Comparison of ENCODE assay signal across 12 mouse cellular contexts in the genomic region with DNA sequence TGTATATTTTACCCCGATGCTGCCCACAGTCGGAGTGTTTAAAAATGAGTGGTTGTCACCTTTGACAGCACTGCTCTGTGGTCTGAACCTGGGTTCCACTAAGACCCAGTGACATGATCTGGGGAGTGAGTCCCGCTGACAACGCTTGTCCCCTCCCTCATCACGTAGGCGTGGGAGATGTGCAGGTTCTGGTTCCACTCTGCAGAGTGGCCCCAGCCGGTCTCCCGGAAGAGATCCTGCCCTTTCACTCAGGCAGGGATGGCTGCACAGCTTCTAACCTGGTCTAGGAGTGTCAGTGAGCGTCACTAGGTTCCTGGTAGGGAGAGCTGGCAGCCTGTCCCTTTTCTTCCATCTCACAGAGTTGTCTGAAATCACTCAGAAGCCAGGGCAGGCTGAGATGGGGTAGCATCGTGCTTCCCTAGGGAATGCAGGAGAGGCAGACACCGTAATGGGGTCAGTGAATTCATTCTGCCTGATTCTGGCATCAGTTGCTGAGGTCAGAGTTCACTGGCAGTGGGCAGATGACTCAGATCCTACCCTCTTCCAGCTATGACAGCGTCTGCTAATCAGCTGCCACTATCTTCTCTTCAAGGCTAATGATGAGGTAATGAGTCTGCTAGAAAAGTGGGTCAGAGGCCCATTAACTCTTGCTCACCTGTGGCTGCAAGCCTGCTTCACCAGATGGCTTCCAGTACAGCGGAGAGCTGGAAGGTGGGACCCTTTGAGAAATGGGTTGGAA. TPM values are rescaled to one million over a fixed set of nuclear protein-coding genes. Genes with fewer than 3 reads are reported as not detected.
DNase-seq lines count a peak whose midpoint lies in the region; ATAC-seq and TF ChIP-seq lines count a peak whose summit lies in the region.
"Had no signal": no experiment of that assay in that cellular context is flagged by ENCODE, and none has a peak within 500 bp of the region (broad histone marks: within the 10 kb centered on the region; RNA-seq: fewer than 3 reads in every experiment).

No protein-coding gene starts in this region.

- H3K4me1 ChIP-seq in midbrain, postnatal 0 days (ENCODE audit: insufficient read depth, low read length) = no peaks in the 10 kb centered on the region
- H3K4me1 ChIP-seq: neural tube, embryonic 12.5 days had no signal

- H3K9me3 ChIP-seq in midbrain, postnatal 0 days (ENCODE audit: low read length) = no peaks in the 10 kb centered on the region
- H3K9me3 ChIP-seq: embryonic facial prominence, embryonic 13.5 days; neural tube, embryonic 12.5 days had no signal

- no peak for TF ChIP-seq CTCF in midbrain, postnatal 0 days (IDR thresholded peaks at IDR 0.05)

- no peaks in the 10 kb centered on the region for H3K27me3 ChIP-seq in midbrain, postnatal 0 days (ENCODE audit: insufficient read depth, low read length)
- H3K27me3 ChIP-seq: embryonic facial prominence, embryonic 13.5 days; neural tube, embryonic 12.5 days had no signal

- ATAC-seq in cerebellum, adult (ENCODE audit: insufficient number of reproducible peaks, low FRiP score, low TSS enrichment) = no peak
- no peak; the same call in 1 of the 2 replicates for ATAC-seq in midbrain, postnatal 0 days (ENCODE audit: low FRiP score)

- H3K9ac ChIP-seq in midbrain, postnatal 0 days (replicated peaks; ENCODE audit: low read length, poor library complexity, severe bottlenecking) = no peak overlapping the region
- H3K9ac ChIP-seq: embryonic facial prominence, embryonic 13.5 days; neural tube, embryonic 12.5 days had no signal

- no peak overlapping the region for H3K4me3 ChIP-seq in midbrain, postnatal 0 days (ENCODE audit: low read depth, low read length)
- H3K4me3 ChIP-seq: embryonic facial prominence, embryonic 13.5 days; neural tube, embryonic 12.5 days had no signal

- peak; percentile 2 for DNase-seq in cerebellum, adult 9-10 months
- DNase-seq in kidney, postnatal 4 days = peak; percentile 23 to 37
- DNase-seq in kidney, postnatal 10 days = no peak
- peak; percentile 49 for DNase-seq in brain, adult 2 months (ENCODE audit: low read depth, low spot score)
- DNase-seq in midbrain, postnatal 0 days (ENCODE audit: low spot score) = peak; percentile 15
- DNase-seq in left cerebral cortex, adult 9 months (ENCODE audit: low spot score in 2 of 2) = no peak
- DNase-seq in T-cell, adult 2 months (ENCODE audit: low spot score) = no peak
- DNase-seq: heart, adult 18-20 months had no signal

- H3K36me3 ChIP-seq in midbrain, postnatal 0 days (ENCODE audit: insufficient read depth, low read length) = no peaks in the 10 kb centered on the region
- H3K36me3 ChIP-seq: embryonic facial prominence, embryonic 13.5 days; neural tube, embryonic 12.5 days had no signal

- H3K4me2 ChIP-seq in midbrain, postnatal 0 days (ENCODE audit: low read depth, low read length, poor library complexity, severe bottlenecking) = no peak overlapping the region
- H3K4me2 ChIP-seq: embryonic facial prominence, embryonic 13.5 days; neural tube, embryonic 12.5 days had no signal

- H3K27ac ChIP-seq in midbrain, postnatal 0 days (ENCODE audit: low read depth, low read length) = no peak overlapping the region
- H3K27ac ChIP-seq: embryonic facial prominence, embryonic 13.5 days; neural tube, embryonic 12.5 days; stomach, postnatal 0 days had no signal

- WGBS in midbrain, postnatal 0 days = 63% methylated on average over 13 of the region's 13 CpGs

RNA-seq across cellular contexts. Expression of gene Tox2, which starts 36.7 kb away (rescaled TPM):
- 7.6 and 14.3 TPM in 2 replicates for total RNA-seq in midbrain, postnatal 0 days (2014; rRNA removed)
- polyA plus RNA-seq in midbrain, postnatal 0 days (2015; fragmentation: Nextera tagmentation; extraction: Ambion mirVana) = 57.0 and 64.7 TPM in 2 replicates

Comparison
In these comparisons a context has a peak if more than half of its experiments do, and no peak if none do; other contexts are left out.
1. DNase-seq: peak in cerebellum, adult 9-10 months (single experiment), kidney, postnatal 4 days (2 of 2), brain, adult 2 months (single experiment) and midbrain, postnatal 0 days (single experiment); none in kidney, postnatal 10 days (single experiment), left cerebral cortex, adult 9 months (0 of 2) and T-cell, adult 2 months (single experiment).